Mouse (Mus musculus): Measurements from ENCODE around the gene Sh3bp5. TPM values are rescaled to one million over a fixed set of nuclear protein-coding genes. Genes with fewer than 3 reads are reported as not detected.

Gene Sh3bp5
- total RNA-seq, 1 experiment = 4.6 TPM

DNA sequence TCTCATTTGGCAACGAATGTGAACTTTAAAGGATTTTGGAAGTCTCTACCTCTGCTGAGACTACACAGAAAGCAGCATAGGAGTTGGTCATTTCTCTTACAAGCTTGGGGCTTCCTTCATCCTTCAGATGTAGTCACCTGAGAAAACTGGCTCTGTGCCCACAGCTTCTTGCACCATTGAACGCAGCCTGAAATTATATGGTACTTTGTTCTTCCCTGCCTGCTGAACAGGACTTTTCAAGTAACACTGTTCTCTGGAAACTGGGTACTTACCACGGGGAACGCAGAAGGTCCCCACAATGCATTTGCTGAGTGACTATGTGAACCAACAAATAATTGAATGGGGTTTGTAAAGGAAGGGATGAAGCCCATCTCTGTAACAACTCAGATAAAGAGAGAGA is 112.7 kb downstream of the Sh3bp5 start:
- H3K9ac ChIP-seq (ENCODE audit: insufficient read depth, low read depth, low read length, poor library complexity, severe bottlenecking) = no peak overlapping the region
- DNase-seq (ENCODE audit: low read depth, low spot score) = no peak
- H3K4me3 ChIP-seq (ENCODE audit: insufficient read depth in 1 of 2, low read depth in 1 of 2, low read length in 2 of 2, poor library complexity in 1 of 2, severe bottlenecking in 1 of 2) = no peak overlapping the region
- no peaks in the 10 kb centered on the region for H3K9me3 ChIP-seq (ENCODE audit: control insufficient read depth, insufficient read depth, low read depth, low read length)
- in situ Hi-C loops (cut with MboI; ENCODE audit: low sequenced_read_pairs in 2 of 2, unreplicated experiment in 2 of 2) = no loop called here
- no peak overlapping the region for H3K27ac ChIP-seq (ENCODE audit: insufficient read depth, low read depth, low read length, poor library complexity, severe bottlenecking)
- H3K36me3 ChIP-seq (ENCODE audit: control insufficient read depth, insufficient read depth, low read length, poor library complexity, severe bottlenecking) = no peaks in the 10 kb centered on the region
- H3K4me1 ChIP-seq (ENCODE audit: control insufficient read depth in 2 of 2, insufficient read depth in 2 of 2, low read length in 2 of 2, poor library complexity in 1 of 2) = peaks cover 0 to 4% of the 10 kb centered on the region in 2 experiments; a peak in 1 of 4 replicates
- TF ChIP-seq ZNF384 (IDR thresholded peaks at IDR 0.05; ENCODE audit: low read depth, low read length) = no peak
- TF ChIP-seq HCFC1 (IDR thresholded peaks at IDR 0.05; ENCODE audit: borderline replicate concordance, insufficient read depth, low read length) = no peak
- TF ChIP-seq ZC3H11A (IDR thresholded peaks at IDR 0.05; ENCODE audit: borderline replicate concordance, low read depth, low read length) = no peak
- TF ChIP-seq MAFK (IDR thresholded peaks at IDR 0.05; ENCODE audit: insufficient read depth, low read depth, low read length) = no peak
- TF ChIP-seq CHD2 (IDR thresholded peaks at IDR 0.05; ENCODE audit: low read depth, low read length) = no peak

- Histone ChIP-seq H3K4me3 (ENCODE audit: insufficient read depth in 1 of 2, low read depth in 1 of 2, low read length in 2 of 2, poor library complexity in 1 of 2, severe bottlenecking in 1 of 2) (no peak overlapping the region), H3K4me1 (ENCODE audit: control insufficient read depth in 2 of 2, insufficient read depth in 2 of 2, low read length in 2 of 2, poor library complexity in 1 of 2) (peaks cover 0 to 4% of the 10 kb centered on the region in 2 experiments; a peak in 1 of 4 replicates), H3K9me3 (ENCODE audit: control insufficient read depth, insufficient read depth, low read depth, low read length) (no peaks in the 10 kb centered on the region), H3K36me3 (ENCODE audit: control insufficient read depth, insufficient read depth, low read length, poor library complexity, severe bottlenecking) (no peaks in the 10 kb centered on the region), H3K9ac (ENCODE audit: insufficient read depth, low read depth, low read length, poor library complexity, severe bottlenecking) (no peak overlapping the region), H3K27ac (ENCODE audit: insufficient read depth, low read depth, low read length, poor library complexity, severe bottlenecking) (no peak overlapping the region)
- no peak for TF ChIP-seq ZC3H11A (IDR thresholded peaks at IDR 0.05; ENCODE audit: borderline replicate concordance, low read depth, low read length)
- no peak for TF ChIP-seq ZNF384 (IDR thresholded peaks at IDR 0.05; ENCODE audit: low read depth, low read length)
- no peak for TF ChIP-seq CHD2 (IDR thresholded peaks at IDR 0.05; ENCODE audit: low read depth, low read length)
- no peak for TF ChIP-seq HCFC1 (IDR thresholded peaks at IDR 0.05; ENCODE audit: borderline replicate concordance, insufficient read depth, low read length)
- TF ChIP-seq MAFK (IDR thresholded peaks at IDR 0.05; ENCODE audit: insufficient read depth, low read depth, low read length) = no peak
- in situ Hi-C loops (cut with MboI; ENCODE audit: low sequenced_read_pairs in 2 of 2, unreplicated experiment in 2 of 2) = no loop called here
- no peak for DNase-seq (ENCODE audit: low read depth, low spot score)
Observed at GRCm38 (mm10) chr14:31322191-31322590, 113.7 kb downstream of the Sh3bp5 start.

DNA sequence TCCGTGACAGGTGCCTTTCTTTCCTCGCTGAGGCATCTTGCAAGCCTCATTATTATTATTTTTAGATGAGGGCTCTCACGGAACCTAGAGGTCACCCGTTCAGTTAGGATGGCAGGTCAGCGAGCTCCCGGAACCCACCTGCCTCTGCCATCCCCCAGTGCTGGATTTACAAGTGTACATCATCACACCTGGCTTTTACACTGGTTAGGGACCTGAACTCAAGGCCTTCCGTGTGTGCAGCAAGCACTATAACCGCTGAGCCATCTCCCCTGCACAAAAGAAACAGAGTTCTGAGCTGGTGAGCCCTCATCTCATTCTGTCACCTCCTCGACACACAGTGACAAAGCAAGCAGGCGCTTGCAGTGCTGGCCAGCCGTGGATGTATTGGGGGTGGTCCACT is 114.7 kb downstream of the Sh3bp5 start:
- in situ Hi-C loops (cut with MboI; ENCODE audit: low sequenced_read_pairs in 2 of 2, unreplicated experiment in 2 of 2) = no loop called here
- no peak for DNase-seq (ENCODE audit: low read depth, low spot score)
- Histone ChIP-seq H3K4me3 (ENCODE audit: insufficient read depth in 1 of 2, low read depth in 1 of 2, low read length in 2 of 2, poor library complexity in 1 of 2, severe bottlenecking in 1 of 2) (no peak overlapping the region), H3K4me1 (ENCODE audit: control insufficient read depth in 2 of 2, insufficient read depth in 2 of 2, low read length in 2 of 2, poor library complexity in 1 of 2) (peaks cover 0 to 4% of the 10 kb centered on the region in 2 experiments; a peak in 1 of 4 replicates), H3K9me3 (ENCODE audit: control insufficient read depth, insufficient read depth, low read depth, low read length) (no peaks in the 10 kb centered on the region), H3K36me3 (ENCODE audit: control insufficient read depth, insufficient read depth, low read length, poor library complexity, severe bottlenecking) (no peaks in the 10 kb centered on the region), H3K27ac (ENCODE audit: insufficient read depth, low read depth, low read length, poor library complexity, severe bottlenecking) (no peak overlapping the region), H3K9ac (ENCODE audit: insufficient read depth, low read depth, low read length, poor library complexity, severe bottlenecking) (no peak overlapping the region)
- TF ChIP-seq HCFC1 (IDR thresholded peaks at IDR 0.05; ENCODE audit: borderline replicate concordance, insufficient read depth, low read length) (no peak), ZNF384 (IDR thresholded peaks at IDR 0.05; ENCODE audit: low read depth, low read length) (no peak), CHD2 (IDR thresholded peaks at IDR 0.05; ENCODE audit: low read depth, low read length) (no peak), MAFK (IDR thresholded peaks at IDR 0.05; ENCODE audit: insufficient read depth, low read depth, low read length) (no peak), ZC3H11A (IDR thresholded peaks at IDR 0.05; ENCODE audit: borderline replicate concordance, low read depth, low read length) (no peak)

DNA sequence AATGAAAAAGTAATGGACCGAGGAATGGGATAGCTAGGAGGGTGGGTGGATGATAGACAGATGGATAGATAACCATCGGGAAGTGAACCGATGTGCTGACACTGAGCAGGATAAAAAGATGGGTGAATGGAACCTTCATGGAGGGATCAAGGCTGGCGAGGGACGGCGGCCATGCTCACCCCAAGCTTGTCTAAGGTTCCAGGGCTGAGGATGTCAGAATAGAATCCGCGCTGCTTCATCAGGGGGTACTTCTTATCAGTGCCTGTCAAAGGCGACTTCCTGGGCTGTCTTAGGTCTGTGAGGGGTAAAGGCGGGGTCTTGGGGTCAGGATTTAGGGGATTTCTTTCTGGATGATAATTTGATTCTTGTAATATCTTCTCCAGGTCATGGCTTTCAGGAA is 116.3 kb downstream of the Sh3bp5 start:
- Histone ChIP-seq H3K4me1 (ENCODE audit: control insufficient read depth in 2 of 2, insufficient read depth in 2 of 2, low read length in 2 of 2, poor library complexity in 1 of 2) (peaks cover 0 to 4% of the 10 kb centered on the region in 2 experiments; a peak in 1 of 4 replicates), H3K9me3 (ENCODE audit: control insufficient read depth, insufficient read depth, low read depth, low read length) (no peaks in the 10 kb centered on the region), H3K9ac (ENCODE audit: insufficient read depth, low read depth, low read length, poor library complexity, severe bottlenecking) (no peak overlapping the region), H3K36me3 (ENCODE audit: control insufficient read depth, insufficient read depth, low read length, poor library complexity, severe bottlenecking) (no peaks in the 10 kb centered on the region), H3K4me3 (ENCODE audit: insufficient read depth in 1 of 2, low read depth in 1 of 2, low read length in 2 of 2, poor library complexity in 1 of 2, severe bottlenecking in 1 of 2) (no peak overlapping the region), H3K27ac (ENCODE audit: insufficient read depth, low read depth, low read length, poor library complexity, severe bottlenecking) (no peak overlapping the region)
- no peak for TF ChIP-seq HCFC1 (IDR thresholded peaks at IDR 0.05; ENCODE audit: borderline replicate concordance, insufficient read depth, low read length)
- no peak for TF ChIP-seq MAFK (IDR thresholded peaks at IDR 0.05; ENCODE audit: insufficient read depth, low read depth, low read length)
- no peak for TF ChIP-seq ZC3H11A (IDR thresholded peaks at IDR 0.05; ENCODE audit: borderline replicate concordance, low read depth, low read length)
- TF ChIP-seq ZNF384 (IDR thresholded peaks at IDR 0.05; ENCODE audit: low read depth, low read length) = no peak
- no peak for TF ChIP-seq CHD2 (IDR thresholded peaks at IDR 0.05; ENCODE audit: low read depth, low read length)
- DNase-seq (ENCODE audit: low read depth, low spot score) = no peak
- in situ Hi-C loops (cut with MboI; ENCODE audit: low sequenced_read_pairs in 2 of 2, unreplicated experiment in 2 of 2) = loop anchor here in 1 of 2 experiments (10.0 kb wide), 1 partner anchor 65 kb away; the partner anchor contains the start of genes Bap1 and Phf7

Data from ES-E14 (cell line).